Mouse (Mus musculus) Patski (cell line): ENCODE results near the gene Gm13695. TPM values are rescaled to one million over a fixed set of nuclear protein-coding genes. Genes with fewer than 3 reads are reported as not detected.
"Not testable (repeated sequence)": the region's sequence is repeated elsewhere in the genome, so short reads cannot be mapped to it uniquely, and the experiment has no call there.

Experiments used
- ATAC-seq: fragments of 100-300 bp; one replicate; pipeline ENCODE4 v1.8.0; 2021
- CTCF ChIA-PET: fragments of 350-600 bp; sonication (Branson Sonifier 250); formaldehyde crosslinking; loops from one replicate; lab custom pipeline; 2022; ENCODE audit warnings: inconsistent platforms; lab: Charles Lee
- POLR2A ChIA-PET: fragments of 350-600 bp; sonication (Branson Sonifier 250); formaldehyde crosslinking; loops from one replicate; lab custom pipeline; 2022; ENCODE audit warnings: antibody characterized with exemption, inconsistent platforms; lab: Charles Lee
- DNase-seq: peaks from one replicate; pipeline ENCODE4 v3.0.0-alpha.2; 2011; ENCODE audit warnings: low read depth, low spot score
- H3K27me3 ChIP-seq: fragments of 371-371 bp; one replicate; pipeline ENCODE4 v1.5.1; 2021
- CTCF ChIP-seq: fragments of 100-300 bp; IDR thresholded peaks from one replicate; pipeline ENCODE4 v1.5.1; 2021
- in situ Hi-C: fragments of 300-500 bp; cut with MboI; formaldehyde crosslinking; loops from 3 replicates; pipeline ENCODE4 v1.11.1; 2018; ENCODE audit warnings: low pct_unique_long_range_greater_than_20kb, mixed read lengths
- polyA plus RNA-seq: library from polyadenylated mRNA; unstranded; gene quantifications from one replicate; pipeline ENCODE4 v1.2.3, GENCODE M21; 2021

Gm13695 gene
- polyA plus RNA-seq, 1 experiment from 2014 or later, result not detected

GRCm38 (mm10) chr2:83993639-83994255 is 26.6 kb downstream of the Gm13695 start:
- POLR2A ChIA-PET, CTCF ChIA-PET, in situ Hi-C loops, DNase-seq, ATAC-seq: not testable (repeated sequence)
- TF ChIP-seq CTCF, result peak; percentile 33
- peaks cover 22% of the 10 kb centered on the region for H3K27me3 ChIP-seq

GRCm38 (mm10) chr2:83994526-83994925 is 27.4 kb downstream of the Gm13695 start:
- in situ Hi-C loops, ATAC-seq, CTCF ChIA-PET, POLR2A ChIA-PET, DNase-seq: not testable (repeated sequence)
- H3K27me3 ChIP-seq, result peaks cover 23% of the 10 kb centered on the region

GRCm38 (mm10) chr2:84008913-84009312 is 41.8 kb downstream of the Gm13695 start:
- DNase-seq (no peak), ATAC-seq (no peak)
- peaks cover 66% of the 10 kb centered on the region for H3K27me3 ChIP-seq
- POLR2A ChIA-PET, result no interaction called here
- CTCF ChIA-PET, result no interaction called here
- in situ Hi-C loops, result no loop called here
- TF ChIP-seq CTCF, result no peak

GRCm38 (mm10) chr2:84009818-84010217 is 42.7 kb downstream of the Gm13695 start:
- ATAC-seq, result no peak
- no peak for TF ChIP-seq CTCF
- POLR2A ChIA-PET, result no interaction called here
- no peak for DNase-seq
- CTCF ChIA-PET, result no interaction called here
- in situ Hi-C loops, result no loop called here
- H3K27me3 ChIP-seq, result peaks cover 73% of the 10 kb centered on the region

GRCm38 (mm10) chr2:84014572-84014971 is 47.5 kb downstream of the Gm13695 start:
- H3K27me3 ChIP-seq, result peaks cover 67% of the 10 kb centered on the region
- DNase-seq (no peak), ATAC-seq (no peak)
- POLR2A ChIA-PET, result no interaction called here
- CTCF ChIA-PET, result no interaction called here
- in situ Hi-C loops, result no loop called here
- no peak for TF ChIP-seq CTCF

GRCm38 (mm10) chr2:84016291-84016690 is 49.2 kb downstream of the Gm13695 start:
- DNase-seq, in situ Hi-C loops, POLR2A ChIA-PET, ATAC-seq: not testable (repeated sequence)
- peaks cover 69% of the 10 kb centered on the region for H3K27me3 ChIP-seq
- CTCF ChIA-PET, result interaction anchor here (1.2 kb wide), 1 partner anchor 15 kb away, joined by 5 read pairs; no protein-coding TSS in a partner anchor

- in situ Hi-C loops, result no loop called here
- peaks cover 56% of the 10 kb centered on the region for H3K27me3 ChIP-seq
- no peak for ATAC-seq
- ChIA-PET POLR2A (no interaction called here), CTCF (interaction anchor here (1.8 kb wide), 1 partner anchor 12 kb away, joined by 4 read pairs; no protein-coding TSS in a partner anchor)
- TF ChIP-seq CTCF, result no peak
- DNase-seq, result no peak
Observed at GRCm38 (mm10) chr2:84018330-84018729, 51.2 kb downstream of the Gm13695 start.

Other genes starting within 250 kb of the Gm13695 start
- gene Itgav, start 242.9 kb upstream of the Gm13695 start, polyA plus RNA-seq, result 374 TPM
- 0.49 TPM for gene Fam171b, start 154.7 kb upstream of the Gm13695 start, polyA plus RNA-seq
- gene Zswim2, start 26.1 kb upstream of the Gm13695 start, polyA plus RNA-seq, result not detected
- 1.3 TPM for gene Gm13698, start 11.6 kb upstream of the Gm13695 start, polyA plus RNA-seq
- 1.3 TPM for gene Gm13693, start 5.8 kb upstream of the Gm13695 start, polyA plus RNA-seq
- 1.3 TPM for gene Gm13696, start 5.8 kb downstream of the Gm13695 start, polyA plus RNA-seq
- 1.3 TPM for gene Gm13694, start 11.6 kb downstream of the Gm13695 start, polyA plus RNA-seq
- 1.3 TPM for gene Gm13697, start 17.4 kb downstream of the Gm13695 start, polyA plus RNA-seq
- 1.3 TPM for gene Gm13691, start 23.2 kb downstream of the Gm13695 start, polyA plus RNA-seq